Mouse (Mus musculus): ENCODE results near the gene Morc2a. TPM values are rescaled to one million over a fixed set of nuclear protein-coding genes. Genes with fewer than 3 reads are reported as not detected.
A peak's percentile ranks its signal among the peaks of the same experiment; 100 is the strongest.
"Not testable (repeated sequence)": the region's sequence is repeated elsewhere in the genome, so short reads cannot be mapped to it uniquely, and the experiment has no call there.

Gene Morc2a
- total RNA-seq (2021) = 10 to 100 TPM; 31.5 to 39.8 TPM
- long read RNA-seq, experiment 1, full-length matches to known transcripts = 4 of 18 reads
- long read RNA-seq, experiment 1, partial matches to known transcripts = 5 of 18 reads
- long read RNA-seq, experiment 1, other reads (novel, unspliced or antisense) = 9 of 18 reads
- long read RNA-seq, experiment 2, full-length matches to known transcripts = 1 of 18 reads
- long read RNA-seq, experiment 2, partial matches to known transcripts = 12 of 18 reads
- long read RNA-seq, experiment 2, other reads (novel, unspliced or antisense) = 5 of 18 reads

GRCm38 (mm10) chr11:3648964-3649841 is at the start of gene Morc2a:
Morc2a (plus strand) TSS chr11:3649191.
- DNase-seq (ENCODE audit: low spot score in 2 of 2) = peak; percentile 92 to 93

- not testable (repeated sequence) for DNase-seq (ENCODE audit: low spot score in 2 of 2)
Measured at GRCm38 (mm10) chr11:3601966-3602365, 47.0 kb upstream of the Morc2a start.

- not testable (repeated sequence) for DNase-seq (ENCODE audit: low spot score in 2 of 2)
Measured at GRCm38 (mm10) chr11:3602687-3603086, 46.3 kb upstream of the Morc2a start.

GRCm38 (mm10) chr11:3606456-3606855 is 42.5 kb upstream of the Morc2a start:
- no peak for DNase-seq (ENCODE audit: low spot score in 2 of 2)

- DNase-seq (ENCODE audit: low spot score in 2 of 2) = no peak
Measured at GRCm38 (mm10) chr11:3615576-3615975, 33.4 kb upstream of the Morc2a start.

- no peak for DNase-seq (ENCODE audit: low spot score in 2 of 2)
Measured at GRCm38 (mm10) chr11:3622826-3623225, 26.2 kb upstream of the Morc2a start.

- no peak for DNase-seq (ENCODE audit: low spot score in 2 of 2)
Measured at GRCm38 (mm10) chr11:3624391-3625027, 24.5 kb upstream of the Morc2a start.

- peak in 1 of 2 experiments; percentile 15 for DNase-seq (ENCODE audit: low spot score in 2 of 2)
Measured at GRCm38 (mm10) chr11:3628999-3629491, 19.9 kb upstream of the Morc2a start.

GRCm38 (mm10) chr11:3633269-3633668 is 15.7 kb upstream of the Morc2a start:
- DNase-seq (ENCODE audit: low spot score in 2 of 2) = peak in 1 of 2 experiments; percentile 13

GRCm38 (mm10) chr11:3647688-3648087 is 1.3 kb upstream of the Morc2a start:
- DNase-seq (ENCODE audit: low spot score in 2 of 2) = no peak

- peak; percentile 51 to 60 for DNase-seq (ENCODE audit: low spot score in 2 of 2)
Measured at GRCm38 (mm10) chr11:3648305-3648963, 557 bp upstream of the Morc2a start.

GRCm38 (mm10) chr11:3650141-3650540 is 1.1 kb downstream of the Morc2a start:
- no peak for DNase-seq (ENCODE audit: low spot score in 2 of 2)

GRCm38 (mm10) chr11:3661964-3662363 is 13.0 kb downstream of the Morc2a start:
- DNase-seq (ENCODE audit: low spot score in 2 of 2) = no peak

GRCm38 (mm10) chr11:3667506-3667905 is 18.5 kb downstream of the Morc2a start:
- no peak for DNase-seq (ENCODE audit: low spot score in 2 of 2)

- DNase-seq (ENCODE audit: low spot score in 2 of 2) = no peak
Measured at GRCm38 (mm10) chr11:3668768-3669167, 19.8 kb downstream of the Morc2a start.

- no peak for DNase-seq (ENCODE audit: low spot score in 2 of 2)
Measured at GRCm38 (mm10) chr11:3669849-3670248, 20.9 kb downstream of the Morc2a start.

- no peak for DNase-seq (ENCODE audit: low spot score in 2 of 2)
Measured at GRCm38 (mm10) chr11:3671000-3671628, 22.1 kb downstream of the Morc2a start.

- no peak for DNase-seq (ENCODE audit: low spot score in 2 of 2)
Measured at GRCm38 (mm10) chr11:3674545-3674944, 25.6 kb downstream of the Morc2a start.

GRCm38 (mm10) chr11:3676423-3676822 is 27.4 kb downstream of the Morc2a start:
- DNase-seq (ENCODE audit: low spot score in 2 of 2) = no peak

- DNase-seq (ENCODE audit: low spot score in 2 of 2) = no peak
Measured at GRCm38 (mm10) chr11:3677204-3677603, 28.2 kb downstream of the Morc2a start.

All from adrenal gland, adult 18-20 months (tissue).